Mouse (Mus musculus) B cell, adult 2 months (primary cell): ENCODE data around the gene Tmed2.
A peak's percentile ranks its signal among the peaks of the same experiment; 100 is the strongest.
"Not testable (repeated sequence)": the region's sequence is repeated elsewhere in the genome, so short reads cannot be mapped to it uniquely, and the experiment has no call there.

Experiments
- DNase-seq, 2 experiments: peaks; one replicate each; pipeline ENCODE4 v3.0.0; 2022

Tmed2 gene

DNA sequence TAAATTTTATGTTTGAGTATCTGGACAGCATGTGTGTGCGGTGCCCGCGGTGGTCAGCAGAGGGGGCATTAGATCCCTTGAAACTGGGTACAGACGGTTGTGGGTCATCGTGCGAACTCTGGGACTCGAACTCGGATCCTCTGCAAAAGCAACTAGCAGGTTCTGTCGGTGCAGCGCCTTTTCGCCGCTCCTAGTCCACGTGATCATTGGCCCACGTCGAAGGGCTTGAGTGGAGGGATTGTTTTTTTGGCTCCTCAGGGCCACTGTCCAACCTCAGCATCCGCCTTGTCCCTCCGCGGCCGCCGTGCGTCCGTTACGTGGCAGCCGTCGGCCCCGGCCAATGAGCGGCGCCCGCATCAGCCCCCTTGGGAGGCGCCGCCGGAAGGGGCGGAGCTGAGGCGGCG lies at the start of gene Tmed2:
Gene Tmed2, plus strand, starts transcription at position 313 of the 404 bp plus-strand sequence.
- peak; percentile 94 for DNase-seq

DNA sequence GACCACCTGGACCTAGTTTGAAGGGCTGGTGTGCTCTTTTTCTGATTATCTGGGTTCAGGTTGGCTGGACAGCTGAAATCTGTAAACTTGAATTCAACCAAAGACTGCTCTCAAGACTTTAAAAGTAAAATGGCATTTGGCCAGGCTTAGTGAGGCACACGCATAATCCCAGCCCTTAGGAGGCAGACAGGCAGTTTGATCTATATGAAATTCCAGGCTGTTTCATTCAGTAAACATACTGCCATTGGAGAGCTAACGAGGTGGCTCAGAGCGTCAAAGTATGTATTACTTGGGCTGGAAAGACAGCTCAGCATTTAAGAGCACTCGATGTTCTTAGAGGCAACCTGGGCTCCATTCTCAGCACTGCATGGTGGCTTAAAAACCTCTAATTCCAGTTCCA lies 48.8 kb upstream of the Tmed2 start:
- DNase-seq: no peak

DNA sequence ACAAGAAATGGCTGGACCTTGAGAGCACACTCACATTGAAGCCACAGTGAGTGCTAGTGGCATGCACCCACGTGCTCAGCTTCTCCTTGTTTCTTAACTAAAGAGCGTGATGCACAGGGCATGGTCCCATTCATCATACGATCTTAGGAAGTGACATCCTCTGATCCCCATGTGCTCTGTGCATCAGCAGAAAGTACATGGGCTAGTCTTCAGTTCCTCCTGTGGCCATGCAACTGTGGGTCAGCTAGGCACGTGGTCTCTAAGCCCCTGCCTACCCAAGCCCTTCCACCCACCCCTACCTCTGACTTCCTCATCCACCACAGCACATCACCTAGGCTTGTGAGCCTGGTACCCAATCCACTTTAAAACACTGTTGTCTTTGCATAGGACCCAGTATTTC lies 47.9 kb upstream of the Tmed2 start:
- no peak for DNase-seq

DNA sequence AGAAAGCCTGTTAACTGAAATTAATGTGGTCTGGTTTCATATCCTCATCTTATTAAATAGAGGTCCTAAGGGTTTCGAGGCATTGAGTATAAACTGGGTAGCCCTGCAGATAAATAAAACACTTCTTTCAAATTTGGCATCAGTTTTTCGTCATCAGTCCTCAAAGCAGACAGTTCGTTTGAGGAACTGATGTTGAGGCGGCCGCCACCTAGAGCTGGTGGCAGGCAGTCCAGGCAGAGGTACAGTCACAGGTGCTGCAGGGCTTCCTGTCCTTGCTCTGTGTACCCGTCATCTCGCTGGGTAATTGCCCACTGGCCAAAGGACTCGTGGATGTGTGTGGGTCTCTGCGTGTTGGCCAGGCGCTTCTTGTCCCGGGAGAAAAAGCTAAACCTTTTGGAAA lies 47.0 kb upstream of the Tmed2 start:
- peak; percentile 55 to 61 for DNase-seq

DNA sequence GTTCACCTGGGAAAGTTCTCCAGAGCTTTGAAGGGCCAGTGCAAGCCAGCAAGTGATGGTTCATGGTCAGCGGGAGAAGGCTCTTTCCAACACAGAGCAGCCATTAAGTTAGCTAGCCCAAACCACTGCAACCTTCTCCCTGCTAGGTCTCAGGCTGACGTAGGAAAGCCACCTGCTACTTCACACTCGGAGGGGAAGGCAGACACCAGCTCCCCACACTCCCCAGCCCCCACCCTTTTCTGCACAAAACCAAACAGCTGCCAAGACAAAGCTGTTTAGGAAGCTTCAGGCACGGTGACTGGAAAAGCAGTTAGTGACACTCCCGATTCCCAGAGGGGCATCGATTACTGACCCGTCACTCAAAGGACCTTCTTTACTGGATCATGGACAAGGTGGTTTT lies 44.9 kb upstream of the Tmed2 start:
- DNase-seq: no peak

DNA sequence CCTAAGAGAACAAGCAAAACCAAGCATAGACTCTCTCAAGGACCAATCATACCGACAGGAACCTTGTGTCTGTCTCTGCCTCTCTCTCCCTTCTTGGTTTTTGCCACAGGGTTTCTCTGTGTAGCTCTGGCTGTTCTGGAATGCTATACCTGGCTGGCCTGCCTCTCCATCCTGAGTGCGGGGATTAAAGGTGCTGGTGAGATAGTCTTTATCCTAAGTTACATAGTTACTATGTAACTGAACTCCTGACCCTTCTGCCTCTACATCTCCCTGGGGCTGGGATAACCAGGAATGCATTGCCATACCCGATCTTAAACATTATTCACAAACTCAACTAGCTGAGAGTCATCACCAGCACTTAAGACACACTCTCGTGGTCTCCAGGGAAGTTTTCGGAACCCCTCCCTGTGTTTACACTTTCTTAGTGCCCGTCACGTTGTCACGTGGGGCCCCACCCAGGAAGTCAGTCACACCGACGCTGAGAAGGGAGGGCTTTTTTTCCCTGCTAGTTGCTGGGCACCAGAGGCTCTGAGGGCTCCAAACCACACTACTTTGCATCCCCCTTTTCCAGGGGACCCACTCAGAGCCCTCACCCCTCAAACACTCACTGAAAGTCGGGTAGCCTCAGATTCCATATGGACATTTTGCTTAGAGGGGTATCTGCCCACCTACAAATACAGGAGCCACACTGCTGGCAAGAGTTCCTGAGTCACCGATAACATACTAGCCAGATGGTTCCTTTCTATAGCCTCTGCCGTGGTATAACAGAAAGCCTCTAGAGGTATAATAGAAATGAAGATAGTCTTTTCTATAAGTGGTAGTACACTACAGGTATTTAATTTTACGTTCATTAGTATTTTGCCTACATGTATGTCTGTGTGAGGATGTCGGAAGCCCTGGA lies 43.6 kb upstream of the Tmed2 start:
- peak; percentile 67 to 70 for DNase-seq

DNA sequence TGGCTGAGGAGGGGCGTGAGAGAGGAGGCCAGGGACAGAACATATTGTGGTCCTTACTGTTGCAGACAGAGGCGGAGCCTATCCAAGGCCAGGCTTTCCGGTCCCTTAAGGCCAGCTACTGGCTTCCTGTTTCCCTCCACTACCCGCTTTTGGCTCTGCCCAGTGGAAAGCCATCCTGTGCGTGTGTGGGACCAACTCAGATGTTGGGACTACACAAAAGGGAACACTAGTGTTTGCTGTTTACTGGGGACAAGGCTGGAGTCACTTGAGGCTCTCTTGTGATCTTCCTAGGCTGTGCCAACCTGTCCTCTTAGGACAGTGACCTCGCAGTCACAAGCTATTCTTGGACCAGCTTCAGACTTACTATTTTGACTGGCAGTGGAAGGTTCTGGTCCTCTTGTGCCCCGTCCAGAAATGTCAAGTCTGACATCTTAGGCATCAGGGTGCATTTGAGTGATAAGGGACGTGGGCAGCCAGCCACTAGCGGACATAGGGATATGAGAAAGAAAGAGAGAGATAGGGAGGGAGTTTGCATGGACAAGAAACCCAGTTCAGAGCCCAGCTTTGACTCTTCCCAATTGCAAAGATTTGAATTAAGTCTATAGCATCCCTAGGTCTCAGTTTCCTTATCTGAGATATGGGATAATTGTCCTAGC lies 42.1 kb upstream of the Tmed2 start:
- no peak for DNase-seq

DNA sequence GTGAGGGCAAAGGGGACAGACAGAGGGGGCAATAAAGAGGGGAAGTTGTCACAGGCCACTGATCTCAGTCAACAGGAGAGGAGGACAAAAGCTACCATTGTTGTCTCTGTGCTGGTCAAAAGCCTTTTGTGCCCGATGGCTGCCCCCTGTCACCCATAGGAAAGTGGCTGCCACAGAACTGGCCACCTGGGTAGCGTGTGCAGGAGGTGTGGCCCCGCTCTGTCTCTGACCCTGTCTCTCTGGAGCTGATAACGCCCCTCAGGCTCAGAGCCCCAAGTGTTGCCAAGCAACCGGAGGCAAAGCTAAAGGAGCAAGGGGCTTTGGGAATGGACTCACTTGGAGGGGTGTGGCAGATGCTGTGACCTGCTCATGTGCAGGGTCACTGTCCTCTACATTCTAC lies 41.5 kb upstream of the Tmed2 start:
- DNase-seq: no peak

DNA sequence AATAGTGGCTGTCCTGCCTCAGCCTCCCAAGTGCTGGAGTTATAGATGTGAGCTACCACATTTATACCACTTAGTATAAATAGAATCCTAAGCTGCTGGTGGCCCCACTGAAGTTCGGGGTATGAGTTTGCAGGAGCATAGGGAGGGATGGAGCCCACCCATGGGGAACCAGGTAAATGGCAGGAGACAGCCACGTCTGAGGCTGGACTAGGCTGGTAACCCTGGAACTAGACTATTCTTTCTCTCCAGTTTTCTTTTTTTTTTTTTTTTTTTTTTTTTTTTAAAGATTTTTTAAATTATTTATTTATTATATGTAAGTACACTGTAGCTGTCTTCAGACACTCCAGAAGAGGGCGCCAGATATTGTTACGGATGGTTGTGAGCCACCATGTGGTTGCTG lies 40.5 kb upstream of the Tmed2 start:
- not testable (repeated sequence) for DNase-seq

DNA sequence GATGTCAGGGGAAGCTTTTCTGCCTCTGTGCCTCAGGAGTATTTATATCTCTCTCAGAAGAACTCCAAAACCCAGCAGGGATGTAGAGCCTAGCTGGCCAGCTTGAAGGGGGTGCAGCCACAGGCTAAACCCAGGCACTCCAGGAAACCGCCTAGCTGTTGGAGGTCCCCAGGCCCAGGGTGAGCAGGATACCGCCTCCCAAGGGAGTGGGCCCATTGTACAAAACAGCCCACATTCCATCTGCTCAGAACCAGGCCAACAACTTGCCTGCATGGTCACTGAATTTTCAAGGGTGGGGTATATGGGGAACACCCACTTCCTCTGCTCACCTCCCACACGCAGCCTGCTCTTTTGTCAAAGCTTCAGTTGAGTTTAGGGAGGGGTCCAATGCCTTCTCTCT lies 39.9 kb upstream of the Tmed2 start:
- no peak for DNase-seq

DNA sequence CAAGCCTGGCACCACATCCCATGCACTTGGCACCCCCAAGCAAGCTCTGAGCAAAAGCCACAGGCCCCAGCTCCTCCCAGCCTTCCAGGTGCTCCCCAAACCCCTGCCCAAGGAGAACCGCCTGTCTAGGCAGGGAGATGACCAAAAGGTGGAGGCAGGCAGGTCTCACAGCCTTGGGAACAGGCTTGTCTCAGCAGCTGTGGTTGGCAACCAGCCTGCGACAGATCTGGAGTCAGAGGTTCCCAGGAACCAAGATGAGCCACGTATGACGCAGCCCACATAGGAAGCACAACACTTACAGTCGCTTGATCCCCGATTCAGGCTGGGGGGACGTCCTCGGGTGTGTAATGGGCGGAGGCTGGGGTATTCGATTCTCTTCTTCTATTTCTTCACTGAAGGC lies 39.0 kb upstream of the Tmed2 start:
- no peak for DNase-seq

DNA sequence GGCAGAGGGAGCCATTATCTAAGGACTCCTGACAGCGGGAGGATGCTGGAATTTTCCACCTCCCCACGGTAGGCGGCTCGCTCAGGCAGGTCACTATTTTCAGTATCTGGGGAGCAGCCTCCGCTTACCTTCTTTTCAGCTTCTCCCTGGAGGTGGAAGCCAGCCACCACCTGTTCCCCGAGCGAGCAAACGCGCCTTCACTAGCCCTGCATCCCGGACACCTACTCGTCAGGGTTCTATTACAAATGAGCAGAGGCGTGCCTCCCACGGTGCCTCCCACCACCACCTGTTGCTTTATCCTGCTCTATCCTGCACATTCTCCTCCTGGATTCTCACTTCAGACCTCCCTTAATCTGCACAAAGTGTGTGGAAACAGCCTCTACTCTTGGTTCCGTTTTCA lies 36.8 kb upstream of the Tmed2 start:
- no peak for DNase-seq

DNA sequence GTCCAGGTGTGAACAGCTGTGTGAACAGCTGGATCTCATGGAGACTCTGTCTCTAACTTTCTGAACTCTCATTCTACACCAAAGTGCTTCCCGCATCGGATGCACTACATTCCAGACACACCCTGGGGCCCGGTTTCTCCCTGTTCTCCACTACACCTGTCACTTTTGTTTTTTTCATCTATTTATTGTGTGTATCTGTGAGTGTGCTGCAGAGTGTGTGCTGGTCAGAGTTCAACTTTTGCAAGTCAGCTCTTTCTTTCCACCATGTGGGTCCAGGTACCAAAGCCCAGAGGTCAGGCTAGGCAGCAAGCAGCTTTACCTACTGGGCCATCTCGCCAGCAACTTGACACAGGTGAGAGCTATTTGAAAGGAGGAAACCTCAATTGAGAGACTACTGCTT lies 35.3 kb upstream of the Tmed2 start:
- DNase-seq: no peak

DNA sequence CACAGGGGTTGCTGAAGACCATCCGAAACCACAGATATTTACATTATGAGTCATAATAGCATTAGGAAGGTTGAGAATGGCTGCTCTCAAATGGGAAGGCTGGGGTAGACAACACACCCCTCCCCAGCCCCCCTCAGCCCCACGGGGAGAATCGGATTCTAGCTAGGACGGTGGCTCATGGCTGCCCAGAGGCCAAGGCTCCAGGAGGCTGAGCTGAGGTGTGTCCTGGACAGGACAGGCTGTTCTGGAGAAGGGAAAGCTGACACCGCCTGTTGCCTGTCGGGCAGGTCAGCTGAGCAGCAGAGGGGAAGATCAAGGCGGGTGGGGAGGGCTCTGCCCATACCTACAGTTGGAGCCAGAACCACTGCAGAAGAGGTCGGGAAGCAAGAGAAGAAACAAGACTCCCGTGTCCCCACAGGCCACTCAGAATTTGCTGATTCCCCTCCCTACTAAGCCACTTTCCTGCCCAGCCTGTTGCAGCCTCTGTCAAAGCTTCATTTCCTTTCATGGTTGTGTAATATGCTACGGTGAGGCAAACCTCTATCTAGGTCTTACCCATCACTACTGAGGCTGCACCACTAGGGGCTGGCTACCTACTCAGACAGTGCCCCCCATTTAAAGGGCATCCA lies 33.6 kb upstream of the Tmed2 start:
- DNase-seq: no peak

DNA sequence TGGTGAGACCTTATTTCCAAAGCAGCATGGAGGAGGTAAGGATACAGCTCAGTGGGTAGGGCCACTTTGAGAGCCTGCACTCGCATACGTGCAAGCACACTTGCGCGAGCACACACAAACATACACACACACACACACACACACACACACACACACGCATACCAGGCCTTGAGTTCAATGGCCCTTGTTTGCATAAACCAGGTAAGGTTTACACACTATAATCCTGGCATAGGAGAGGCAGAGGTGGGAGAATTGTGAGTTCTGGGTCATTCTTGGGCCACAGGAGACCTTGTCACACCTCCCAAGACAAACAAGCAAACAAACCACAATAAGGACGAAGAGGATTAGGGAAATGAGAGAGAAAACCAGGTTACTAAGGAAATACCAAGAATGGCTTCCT lies 31.3 kb upstream of the Tmed2 start:
- no peak for DNase-seq

DNA sequence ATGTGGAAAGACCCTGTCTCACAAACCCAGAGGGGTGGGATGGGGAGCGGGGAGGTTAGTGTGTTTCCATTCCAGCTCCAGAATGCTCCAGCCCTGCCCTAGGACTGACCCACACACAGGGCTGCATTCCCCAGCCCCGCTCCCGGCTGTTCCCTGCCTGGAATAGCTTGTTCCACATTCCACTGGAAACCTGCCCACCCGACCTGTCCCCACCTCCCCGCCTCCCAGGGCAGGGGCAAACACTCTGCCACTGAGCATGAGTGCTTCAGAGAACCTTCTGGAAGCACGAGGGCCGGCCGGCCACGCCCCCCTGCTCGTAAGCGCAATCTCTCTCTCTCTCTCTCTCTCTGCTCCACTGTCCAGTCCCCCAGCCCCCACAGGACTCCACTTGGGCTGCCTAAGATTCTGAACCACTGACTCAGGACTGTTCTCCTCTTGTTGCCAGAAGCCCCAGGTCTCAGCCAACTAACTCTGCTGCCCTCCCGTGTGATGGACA lies 30.7 kb upstream of the Tmed2 start:
- DNase-seq: no peak

DNA sequence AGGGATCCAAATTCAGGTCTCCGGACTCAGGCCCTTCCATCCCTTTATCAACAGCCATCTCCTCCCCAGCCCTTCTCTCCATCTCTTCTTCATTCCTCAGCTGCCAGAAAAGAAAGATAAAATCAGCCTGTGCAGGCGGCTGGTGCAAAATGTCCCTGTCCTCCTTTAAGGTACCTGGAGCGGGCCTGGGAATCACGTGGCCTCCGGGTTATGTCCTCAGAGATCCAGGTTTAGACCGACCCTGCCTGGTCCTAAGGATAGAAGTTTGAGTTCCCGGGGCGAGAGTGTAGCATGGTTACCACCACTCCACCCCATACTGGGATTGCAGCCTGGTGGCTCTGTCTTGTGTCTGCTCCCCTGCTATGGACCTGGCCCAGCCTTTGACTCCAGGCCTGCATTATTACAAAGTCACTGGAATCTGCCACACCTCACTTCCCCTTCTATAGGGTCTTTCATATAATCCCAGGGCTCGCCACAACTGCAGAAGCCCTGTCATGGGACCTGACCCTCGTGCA lies 29.9 kb upstream of the Tmed2 start:
- DNase-seq: no peak

DNA sequence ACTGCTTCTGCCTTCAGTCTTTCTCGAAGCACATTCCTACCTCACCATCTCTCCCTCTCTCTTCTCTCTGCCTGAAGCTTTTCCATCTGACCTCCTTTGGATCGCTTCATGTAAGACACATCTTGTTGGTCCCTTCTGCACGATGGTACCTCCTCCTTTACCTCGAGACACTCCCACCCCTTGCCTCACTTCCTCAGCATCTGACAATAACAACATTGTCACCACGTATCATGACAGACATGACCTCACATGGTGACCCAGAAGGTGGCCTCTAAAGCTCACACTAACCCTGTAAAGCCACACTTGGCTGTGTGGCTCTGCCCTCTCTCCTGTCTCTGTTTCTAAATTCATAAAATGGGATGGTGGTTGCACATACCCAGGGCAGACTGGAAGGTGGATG lies 24.7 kb upstream of the Tmed2 start:
- DNase-seq: no peak

DNA sequence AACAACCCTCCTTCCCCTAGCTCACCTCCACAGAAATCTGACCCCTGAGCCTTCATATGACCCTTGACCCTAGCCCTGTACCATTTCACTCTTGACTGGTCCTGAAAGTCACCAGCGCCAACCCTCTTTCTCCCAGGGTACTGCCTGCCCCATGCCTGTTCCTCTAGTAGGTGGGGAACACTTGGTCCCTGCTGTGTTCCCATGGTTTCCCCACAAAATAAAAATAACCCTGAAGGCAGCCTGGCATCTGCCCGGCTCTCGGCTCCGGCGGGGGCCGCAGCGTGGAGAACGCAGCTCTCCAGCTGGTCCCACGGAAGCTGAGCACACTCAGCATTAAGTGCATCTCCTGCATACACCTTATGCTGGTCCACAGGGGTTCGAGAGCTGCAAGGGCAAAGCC lies 21.8 kb upstream of the Tmed2 start:
- DNase-seq: no peak

DNA sequence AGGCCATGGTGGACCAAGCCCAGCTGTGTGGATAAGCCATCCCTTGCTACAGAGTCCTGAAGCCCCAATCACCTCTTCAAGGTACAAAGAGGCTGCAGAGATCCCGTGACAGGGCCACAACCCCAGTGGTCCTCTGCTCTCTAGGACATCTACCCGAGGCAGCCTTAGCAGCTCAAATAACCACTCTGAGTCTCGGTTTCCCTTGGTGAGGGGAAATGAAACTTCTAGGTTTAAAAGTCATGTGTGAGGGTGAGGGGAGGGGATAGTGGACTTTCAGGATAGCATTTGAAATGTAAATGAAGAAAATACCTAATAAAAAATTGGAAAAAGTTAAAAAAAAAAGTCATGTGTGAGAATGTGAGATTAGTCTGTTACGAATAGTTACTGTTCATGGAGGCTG lies 18.9 kb upstream of the Tmed2 start:
- peak in 1 of 2 experiments; percentile 21 for DNase-seq

DNA sequence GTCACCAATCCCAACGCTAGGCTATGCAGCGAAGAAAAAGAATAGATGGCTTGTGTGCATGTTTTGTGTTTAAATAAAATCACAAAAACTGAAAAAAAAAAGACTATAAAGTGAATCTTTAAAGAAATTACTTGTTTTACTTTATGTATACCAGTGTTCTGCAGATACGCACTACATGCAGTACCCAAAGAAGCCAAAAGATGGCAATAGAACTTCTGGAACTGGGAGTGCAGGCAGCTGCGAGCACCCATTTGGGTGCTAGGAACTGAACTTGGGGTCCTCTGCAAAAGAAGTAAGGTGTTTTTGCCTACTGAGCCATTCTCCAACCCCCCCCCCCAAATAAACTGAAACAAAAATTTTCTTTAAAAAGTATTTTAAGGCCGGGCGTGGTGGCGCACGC lies 17.5 kb upstream of the Tmed2 start:
- no peak for DNase-seq

DNA sequence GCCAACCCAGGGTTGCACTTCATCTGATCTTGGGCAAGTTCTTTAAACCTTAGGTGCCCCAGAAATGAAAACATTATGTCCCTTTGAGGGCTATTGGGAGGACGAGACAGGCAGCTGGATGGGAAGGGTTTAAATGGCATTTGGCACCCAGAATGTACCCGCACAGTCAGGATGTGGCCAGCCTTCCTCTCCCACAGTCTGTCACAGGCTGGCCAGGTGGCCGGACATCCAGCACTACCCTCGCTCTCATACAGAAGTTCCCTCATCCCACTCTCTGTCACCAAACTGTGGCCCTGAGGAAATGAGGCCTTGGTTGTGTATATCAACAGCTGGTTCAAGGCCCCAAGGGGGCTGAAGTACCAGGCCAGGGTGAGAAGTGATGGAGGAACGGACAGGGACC lies 15.6 kb upstream of the Tmed2 start:
- DNase-seq: no peak

DNA sequence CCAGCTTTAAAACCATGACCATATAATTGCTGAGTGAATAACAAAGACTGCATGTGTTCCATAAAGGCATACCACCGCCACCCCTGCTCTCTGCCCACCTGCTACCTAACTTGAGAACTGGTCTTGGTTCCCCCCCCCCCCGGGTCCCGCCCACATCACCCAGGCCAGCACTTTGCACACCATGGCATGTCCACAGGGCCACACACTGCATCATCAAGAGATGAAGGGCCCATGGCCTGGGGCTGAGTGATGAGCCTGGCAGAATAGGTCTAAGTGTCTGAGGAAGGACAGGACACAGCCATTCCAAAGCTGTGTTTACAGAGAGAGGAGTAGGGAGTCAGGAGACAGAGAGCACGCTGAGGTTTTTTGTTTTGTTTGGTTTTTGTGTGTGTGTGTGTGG lies 12.1 kb upstream of the Tmed2 start:
- DNase-seq: no peak

DNA sequence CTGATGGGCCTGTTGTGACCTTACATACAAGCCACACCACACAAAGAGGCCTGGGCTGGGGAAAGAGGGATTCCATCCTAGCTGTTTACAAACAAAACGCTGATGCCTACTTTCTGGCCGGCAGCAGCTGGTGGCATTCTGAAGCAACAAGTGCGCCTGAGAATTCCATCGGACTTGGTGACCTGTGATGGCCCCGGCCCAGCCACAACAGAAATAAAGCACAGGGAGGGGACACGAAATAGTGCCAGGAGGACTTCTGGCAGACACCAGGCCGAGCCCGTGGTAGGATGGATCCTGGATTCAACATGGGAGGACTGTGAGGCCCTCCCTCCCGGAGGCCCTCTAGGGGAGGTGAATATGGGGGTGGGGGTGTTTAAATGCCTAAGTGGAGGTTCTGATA lies 11.7 kb upstream of the Tmed2 start:
- DNase-seq: no peak
